Mouse (Mus musculus) heart, postnatal 25 days (tissue): ENCODE measurements around the gene Nup50. TPM values are rescaled to one million over a fixed set of nuclear protein-coding genes. Genes with fewer than 3 reads are reported as not detected.

Experiments
- DNase-seq: peaks from one replicate; pipeline ENCODE4 v3.0.0; 2022; ENCODE audit warnings: low spot score
- intact Hi-C: fragments of 180-260 bp; cut with DNase I; formaldehyde crosslinking; loops from one replicate; pipeline ENCODE4 v1.15.1; 2025
- total RNA-seq, 2 experiments: library from RNA; stranded (reverse); gene quantifications; 2 replicates each; pipeline ENCODE4 v1.2.3; 2021

Gene Nup50
- total RNA-seq: 10 to 100 TPM; 14.6 to 17.5 TPM

GRCm38 (mm10) chr15:84922884-84923507 lies at the start of gene Nup50:
Nup50 (plus strand) TSS chr15:84923411.
- intact Hi-C loops: loop anchor here (5.0 kb wide), 2 partner anchors 66 to 119 kb away; partner anchors contain the start of gene Phf21b
- peak; percentile 100 for DNase-seq

- DNase-seq: no peak
- intact Hi-C loops: no loop called here
These were observed 49.3 kb upstream of the Nup50 start for GRCm38 (mm10) chr15:84873867-84874266.

- intact Hi-C loops: no loop called here
- DNase-seq: no peak
These were observed 46.0 kb upstream of the Nup50 start for GRCm38 (mm10) chr15:84877029-84877815.

GRCm38 (mm10) chr15:84888066-84888465 lies 35.1 kb upstream of the Nup50 start:
- intact Hi-C loops: no loop called here
- no peak for DNase-seq

GRCm38 (mm10) chr15:84891246-84891645 lies 32.0 kb upstream of the Nup50 start:
- intact Hi-C loops: loop anchor here (1.0 to 10.0 kb wide), 3 partner anchors 88 to 216 kb away; no protein-coding TSS in a partner anchor
- DNase-seq: no peak

- DNase-seq: no peak
- intact Hi-C loops: loop anchor here (1.0 to 10.0 kb wide), 4 partner anchors 35 to 217 kb away; partner anchors contain the start of gene Phf21b
These were observed 31.6 kb upstream of the Nup50 start for GRCm38 (mm10) chr15:84891658-84892057.

- intact Hi-C loops: loop anchor here (10.0 kb wide), 1 partner anchor 221 kb away; no protein-coding TSS in a partner anchor
- DNase-seq: peak; percentile 7
These were observed 27.0 kb upstream of the Nup50 start for GRCm38 (mm10) chr15:84896216-84896615.

GRCm38 (mm10) chr15:84896664-84897063 lies 26.5 kb upstream of the Nup50 start:
- intact Hi-C loops: loop anchor here (10.0 kb wide), 1 partner anchor 222 kb away; no protein-coding TSS in a partner anchor

GRCm38 (mm10) chr15:84898077-84898476 lies 25.1 kb upstream of the Nup50 start:
- intact Hi-C loops: loop anchor here (10.0 kb wide), 1 partner anchor 223 kb away; no protein-coding TSS in a partner anchor
- DNase-seq: no peak

More at GRCm38 (mm10) chr15:84896664-84897063, 26.5 kb upstream of the Nup50 start:
- no peak for DNase-seq

- no peak for DNase-seq
- intact Hi-C loops: no loop called here
These were observed 19.3 kb upstream of the Nup50 start for GRCm38 (mm10) chr15:84903843-84904385.

- DNase-seq: no peak
- intact Hi-C loops: no loop called here
These were observed 10.0 kb upstream of the Nup50 start for GRCm38 (mm10) chr15:84913201-84913600.

- intact Hi-C loops: loop anchor here (5.0 kb wide), 2 partner anchors 63 to 122 kb away; partner anchors contain the start of gene Phf21b
- DNase-seq: no peak
These were observed 3.3 kb upstream of the Nup50 start, which contains the start of gene Gm29666 for GRCm38 (mm10) chr15:84919938-84920337. Gm29666 (minus strand) TSS chr15:84920038.

- DNase-seq: no peak
- intact Hi-C loops: loop anchor here (5.0 kb wide), 2 partner anchors 66 to 119 kb away; partner anchors contain the start of gene Phf21b
These were observed 434 bp downstream of the Nup50 start for GRCm38 (mm10) chr15:84923508-84924181.

GRCm38 (mm10) chr15:84924781-84925315 lies 1.6 kb downstream of the Nup50 start:
- intact Hi-C loops: loop anchor here (5.0 kb wide), 4 partner anchors 68 to 168 kb away; partner anchors contain the start of gene Phf21b
- DNase-seq: no peak

- intact Hi-C loops: loop anchor here (5.0 kb wide), 2 partner anchors 72 to 168 kb away; no protein-coding TSS in a partner anchor
These were observed 2.3 kb downstream of the Nup50 start for GRCm38 (mm10) chr15:84925495-84926018.

GRCm38 (mm10) chr15:84932351-84932750 lies 9.1 kb downstream of the Nup50 start:
- intact Hi-C loops: no loop called here
- DNase-seq: no peak

More at GRCm38 (mm10) chr15:84925495-84926018, 2.3 kb downstream of the Nup50 start:
- DNase-seq: no peak

GRCm38 (mm10) chr15:84934901-84935300 lies 11.7 kb downstream of the Nup50 start:
- no peak for DNase-seq
- intact Hi-C loops: loop anchor here (5.0 kb wide), 1 partner anchor 52 kb away; the partner anchor contains the start of gene 5031439G07Rik

GRCm38 (mm10) chr15:84940102-84940501 lies 16.9 kb downstream of the Nup50 start:
- DNase-seq: no peak
- intact Hi-C loops: no loop called here
